Mouse (Mus musculus): ENCODE measurements around the gene Itpkb.

GRCm38 (mm10) chr1:180315127-180315526, 15.2 kb upstream of the Itpkb start:
- TF ChIP-seq CTCF (IDR thresholded peaks at IDR 0.05; ENCODE audit: borderline replicate concordance, extremely low read depth, insufficient read depth, insufficient read length) = no peak
- no peak for TF ChIP-seq POLR2A (IDR thresholded peaks at IDR 0.05; ENCODE audit: borderline replicate concordance, extremely low read depth, insufficient read depth, insufficient read length, poor library complexity, severe bottlenecking)
